Mouse (Mus musculus) heart, postnatal 0 days (tissue): ENCODE results near the gene Cxxc4.

Experiments used
- CTCF ChIP-seq: IDR thresholded peaks from 2 replicates; pipeline ENCODE4 v1.5.1; 2016; ENCODE audit warnings: antibody characterized with exemption, control low read depth, low read depth
- EP300 ChIP-seq: IDR thresholded peaks from 2 replicates; pipeline ENCODE4 v1.6.1; 2016; ENCODE audit warnings: antibody characterized with exemption, low read depth

DNA sequence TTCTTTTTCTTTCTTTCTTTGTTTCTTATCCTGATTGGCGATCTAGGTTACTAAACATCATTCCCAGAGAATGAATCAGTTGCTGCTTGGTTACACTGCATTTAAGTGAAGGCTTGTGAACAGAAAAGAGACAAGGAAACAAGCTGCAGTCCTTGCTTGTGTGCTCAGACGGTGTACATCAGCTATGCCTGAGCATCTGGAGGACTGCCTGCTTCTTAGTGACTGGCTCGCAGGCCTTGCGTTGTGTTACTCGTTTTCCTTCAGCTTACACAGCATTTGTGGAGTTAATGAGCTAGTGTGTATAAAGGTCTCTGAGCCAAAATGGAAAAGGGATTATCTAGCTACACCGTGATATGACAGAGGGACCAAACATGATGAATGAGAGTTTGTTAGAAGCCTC, 58.9 kb downstream of the Cxxc4 start:
- TF ChIP-seq CTCF (no peak), EP300 (no peak)
